In the genomic region with DNA sequence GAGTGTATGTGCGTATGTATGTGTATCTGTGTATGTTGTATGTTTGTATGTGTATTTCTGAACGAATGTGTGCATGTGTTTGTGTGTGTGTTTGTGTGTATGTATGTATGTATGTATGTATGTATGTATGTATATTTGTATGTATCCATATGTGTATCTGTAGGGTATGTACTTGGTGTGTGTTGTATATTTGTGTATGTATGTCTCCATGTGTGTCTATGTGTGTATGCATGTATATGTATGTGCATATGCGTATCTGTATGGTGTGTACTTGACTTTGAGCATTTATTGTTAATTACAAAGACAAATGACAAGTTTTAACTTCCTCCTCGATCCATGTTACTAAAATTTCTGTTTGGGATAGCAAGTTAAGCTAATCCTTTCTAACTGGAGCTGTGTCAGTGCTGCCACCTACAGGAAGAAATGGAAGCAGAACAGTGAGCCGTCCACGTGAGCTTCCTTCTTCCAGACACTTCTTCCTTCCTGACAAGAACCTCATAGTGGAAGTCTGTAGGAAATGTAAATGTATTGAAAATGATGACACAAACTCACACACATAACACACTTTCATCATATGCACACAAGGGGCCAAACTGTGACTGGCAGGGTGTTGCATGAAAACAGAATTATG, we compare ENCODE assay signal across 9 mouse cellular contexts.
DNase-seq lines count a peak whose midpoint lies in the region; ATAC-seq and TF ChIP-seq lines count a peak whose summit lies in the region.
"Had no signal": no experiment of that assay in that cellular context is flagged by ENCODE, and none has a peak within 500 bp of the region (broad histone marks: within the 10 kb centered on the region; RNA-seq: fewer than 3 reads in every experiment).

No protein-coding gene starts in this region.

- 41% methylated on average over 6 of the region's 6 CpGs for WGBS in intestine, embryonic 14.5 days
- WGBS in intestine, embryonic 16.5 days, result 46% methylated on average over 6 of the region's 6 CpGs
- WGBS in forebrain, embryonic 16.5 days, result 45% methylated on average over 6 of the region's 6 CpGs
- 42% methylated on average over 6 of the region's 6 CpGs for WGBS in kidney, embryonic 15.5 days
- WGBS in liver, embryonic 14.5 days (ENCODE audit: insufficient replicate concordance), result 29% methylated on average over 6 of the region's 6 CpGs
- WGBS in neural tube, embryonic 14.5 days, result 45% methylated on average over 6 of the region's 6 CpGs

- 0 out of 2 replicates have a peak, but pooled peaks have one; percentile 47 for ATAC-seq in intestine, embryonic 14.5 days (replicated peaks; ENCODE audit: low FRiP score, low TSS enrichment, low read depth)
- ATAC-seq in intestine, embryonic 16.5 days, result no peak
- peak; percentile 85 for ATAC-seq in forebrain, embryonic 16.5 days
- peak; percentile 86 for ATAC-seq in kidney, embryonic 15.5 days (replicated peaks; ENCODE audit: low FRiP score)
- no peak for ATAC-seq in liver, embryonic 14.5 days (ENCODE audit: insufficient read depth)
- ATAC-seq in neural tube, embryonic 14.5 days (ENCODE audit: low read depth), result peak; percentile 88
- no peak for ATAC-seq in CD4-positive, CD25-positive, alpha-beta regulatory T cell, adult 4 months

- H3K27ac ChIP-seq in intestine, embryonic 14.5 days (ENCODE audit: low read depth), result no peak overlapping the region
- H3K27ac ChIP-seq in intestine, embryonic 16.5 days (ENCODE audit: low read length), result no peak overlapping the region
- no peak overlapping the region for H3K27ac ChIP-seq in forebrain, embryonic 16.5 days (ENCODE audit: low read length)
- H3K27ac ChIP-seq in kidney, embryonic 15.5 days, result no peak overlapping the region
- H3K27ac ChIP-seq in liver, embryonic 14.5 days, result no peak overlapping the region
- H3K27ac ChIP-seq in neural tube, embryonic 14.5 days (ENCODE audit: low read depth, low read length), result no peak overlapping the region
- H3K27ac ChIP-seq: macrophage had no signal

- no peak overlapping the region for H3K4me3 ChIP-seq in intestine, embryonic 14.5 days (ENCODE audit: low read depth, low read length)
- H3K4me3 ChIP-seq in intestine, embryonic 16.5 days (ENCODE audit: low read length), result no peak overlapping the region
- no peak overlapping the region for H3K4me3 ChIP-seq in forebrain, embryonic 16.5 days (replicated peaks; ENCODE audit: low read length)
- H3K4me3 ChIP-seq in kidney, embryonic 15.5 days (replicated peaks), result no peak overlapping the region
- no peak overlapping the region for H3K4me3 ChIP-seq in liver, embryonic 14.5 days (ENCODE audit: insufficient read depth in 1 of 2, low read depth in 2 of 2, low read length in 2 of 2)
- H3K4me3 ChIP-seq in neural tube, embryonic 14.5 days (ENCODE audit: low read depth, low read length), result no peak overlapping the region

- no peak overlapping the region for H3K9ac ChIP-seq in intestine, embryonic 14.5 days (ENCODE audit: low read length)
- no peak overlapping the region for H3K9ac ChIP-seq in intestine, embryonic 16.5 days (ENCODE audit: low read depth, low read length)
- no peak overlapping the region for H3K9ac ChIP-seq in forebrain, embryonic 16.5 days (replicated peaks; ENCODE audit: low read depth, low read length)
- no peak overlapping the region for H3K9ac ChIP-seq in kidney, embryonic 15.5 days
- H3K9ac ChIP-seq in liver, embryonic 14.5 days (replicated peaks), result no peak overlapping the region
- no peak overlapping the region for H3K9ac ChIP-seq in neural tube, embryonic 14.5 days (replicated peaks; ENCODE audit: low read depth, low read length)

- TF ChIP-seq EP300 in liver, embryonic 14.5 days (IDR thresholded peaks at IDR 0.05; ENCODE audit: low read depth), result no peak

- H3K36me3 ChIP-seq in intestine, embryonic 14.5 days (ENCODE audit: control insufficient read depth, insufficient read depth, low read length), result no peaks in the 10 kb centered on the region
- no peaks in the 10 kb centered on the region for H3K36me3 ChIP-seq in intestine, embryonic 16.5 days (ENCODE audit: control insufficient read depth, insufficient read depth, low read length)
- no peaks in the 10 kb centered on the region for H3K36me3 ChIP-seq in forebrain, embryonic 16.5 days (ENCODE audit: control insufficient read depth, insufficient read depth)
- no peaks in the 10 kb centered on the region for H3K36me3 ChIP-seq in kidney, embryonic 15.5 days
- no peaks in the 10 kb centered on the region for H3K36me3 ChIP-seq in liver, embryonic 14.5 days (replicated peaks; ENCODE audit: control insufficient read depth, insufficient read depth, low read depth)
- H3K36me3 ChIP-seq in neural tube, embryonic 14.5 days (ENCODE audit: control insufficient read depth, insufficient read depth, low read length), result no peaks in the 10 kb centered on the region

- no peak overlapping the region for H3K4me2 ChIP-seq in intestine, embryonic 14.5 days (ENCODE audit: low read length)
- no peak overlapping the region for H3K4me2 ChIP-seq in intestine, embryonic 16.5 days (ENCODE audit: low read depth, low read length)
- no peak overlapping the region for H3K4me2 ChIP-seq in forebrain, embryonic 16.5 days (ENCODE audit: low read length)
- H3K4me2 ChIP-seq in kidney, embryonic 15.5 days, result no peak overlapping the region
- H3K4me2 ChIP-seq in liver, embryonic 14.5 days (ENCODE audit: low read depth), result no peak overlapping the region
- no peak overlapping the region for H3K4me2 ChIP-seq in neural tube, embryonic 14.5 days (ENCODE audit: low read depth, low read length)

- peak; percentile 65 for DNase-seq in intestine, embryonic 14.5 days (ENCODE audit: low spot score)
- peak; percentile 27 for DNase-seq in c-Kit-positive CD71-positive TER-119-positive erythroid progenitor cells, embryonic 14.5 days (ENCODE audit: low spot score)
- DNase-seq in liver, embryonic 14.5 days (ENCODE audit: low read depth in 3 of 3, low spot score in 3 of 3), result peak in 2 of 3 experiments; percentile 1 to 12

- no peaks in the 10 kb centered on the region for H3K27me3 ChIP-seq in intestine, embryonic 14.5 days (replicated peaks; ENCODE audit: control insufficient read depth, insufficient read depth, low read length)
- H3K27me3 ChIP-seq in intestine, embryonic 16.5 days (replicated peaks; ENCODE audit: control insufficient read depth, insufficient read depth, low read length), result no peaks in the 10 kb centered on the region
- no peaks in the 10 kb centered on the region for H3K27me3 ChIP-seq in forebrain, embryonic 16.5 days (replicated peaks; ENCODE audit: control insufficient read depth, insufficient read depth, low read length)
- no peaks in the 10 kb centered on the region for H3K27me3 ChIP-seq in kidney, embryonic 15.5 days
- no peaks in the 10 kb centered on the region for H3K27me3 ChIP-seq in liver, embryonic 14.5 days (ENCODE audit: control insufficient read depth, insufficient read depth, low read length)
- no peaks in the 10 kb centered on the region for H3K27me3 ChIP-seq in neural tube, embryonic 14.5 days (ENCODE audit: control insufficient read depth, insufficient read depth, low read length)

- no peaks in the 10 kb centered on the region for H3K4me1 ChIP-seq in intestine, embryonic 14.5 days (replicated peaks; ENCODE audit: control insufficient read depth, insufficient read depth, low read length)
- H3K4me1 ChIP-seq in intestine, embryonic 16.5 days (ENCODE audit: control insufficient read depth, insufficient read depth, low read length), result no peaks in the 10 kb centered on the region
- no peaks in the 10 kb centered on the region for H3K4me1 ChIP-seq in forebrain, embryonic 16.5 days (replicated peaks; ENCODE audit: control insufficient read depth, insufficient read depth, low read length)
- no peaks in the 10 kb centered on the region for H3K4me1 ChIP-seq in kidney, embryonic 15.5 days
- no peaks in the 10 kb centered on the region for H3K4me1 ChIP-seq in liver, embryonic 14.5 days (replicated peaks; ENCODE audit: control insufficient read depth in 2 of 2, insufficient read depth in 2 of 2, low read length in 1 of 2)
- no peaks in the 10 kb centered on the region for H3K4me1 ChIP-seq in neural tube, embryonic 14.5 days (ENCODE audit: control insufficient read depth, insufficient read depth, low read length)

- peak; percentile 60 for TF ChIP-seq CTCF in liver, embryonic 14.5 days (IDR thresholded peaks at IDR 0.05; ENCODE audit: low read depth)

- H3K9me3 ChIP-seq in intestine, embryonic 14.5 days (ENCODE audit: control insufficient read depth, low read length), result no peaks in the 10 kb centered on the region
- no peaks in the 10 kb centered on the region for H3K9me3 ChIP-seq in intestine, embryonic 16.5 days (ENCODE audit: control insufficient read depth, low read length)
- no peaks in the 10 kb centered on the region for H3K9me3 ChIP-seq in forebrain, embryonic 16.5 days (ENCODE audit: control insufficient read depth, low read length)
- no peaks in the 10 kb centered on the region for H3K9me3 ChIP-seq in kidney, embryonic 15.5 days (replicated peaks)
- H3K9me3 ChIP-seq in liver, embryonic 14.5 days (ENCODE audit: control insufficient read depth, low read length), result no peaks in the 10 kb centered on the region
- H3K9me3 ChIP-seq in neural tube, embryonic 14.5 days (ENCODE audit: control insufficient read depth, low read length), result no peaks in the 10 kb centered on the region

Comparison
In these comparisons a context has a peak if more than half of its experiments do, and no peak if none do; other contexts are left out.
1. ATAC-seq: peak in intestine, embryonic 14.5 days (single experiment), forebrain, embryonic 16.5 days (single experiment), kidney, embryonic 15.5 days (single experiment) and neural tube, embryonic 14.5 days (single experiment); none in intestine, embryonic 16.5 days (single experiment), liver, embryonic 14.5 days (single experiment) and CD4-positive, CD25-positive, alpha-beta regulatory T cell, adult 4 months (single experiment).
2. DNase-seq: peak in every context shown above with its lines; median percentile 65 in intestine, embryonic 14.5 days; 27 in c-Kit-positive CD71-positive TER-119-positive erythroid progenitor cells, embryonic 14.5 days; 6 in liver, embryonic 14.5 days.